Mouse (Mus musculus): Measurements from ENCODE around the gene Sept6. TPM values are rescaled to one million over a fixed set of nuclear protein-coding genes. Genes with fewer than 3 reads are reported as not detected.
A peak's percentile ranks its signal among the peaks of the same experiment; 100 is the strongest.

Sept6 gene
- polyA plus RNA-seq, 1 experiment from 2014 or later, result 3.4 TPM

DNA sequence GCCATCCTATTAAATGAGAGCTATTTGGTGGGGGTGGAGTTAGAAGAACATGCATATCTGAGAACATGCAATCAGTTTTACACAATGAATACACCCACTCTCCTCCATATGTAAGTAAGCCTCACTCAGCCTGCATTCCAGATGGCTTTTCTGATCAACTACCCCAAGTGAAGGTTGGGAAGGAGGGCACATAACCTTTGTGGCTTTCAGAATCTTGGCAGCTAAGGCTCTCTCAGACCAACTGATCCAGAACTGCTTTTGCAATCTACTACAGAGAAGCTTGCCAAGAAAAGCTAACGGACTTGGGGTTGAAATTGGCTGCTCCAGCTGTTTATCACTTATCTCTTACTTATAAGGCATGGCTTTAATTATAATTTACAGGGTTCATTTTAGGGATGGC, 73.8 kb downstream of the Sept6 start:
- H3K27ac ChIP-seq (ENCODE audit: low read depth), result no peak overlapping the region
- DNase-seq, result no peak
- no peaks in the 10 kb centered on the region for H3K4me1 ChIP-seq (ENCODE audit: insufficient read depth)
- H3K4me2 ChIP-seq (ENCODE audit: low read depth, low read length), result no peak overlapping the region
- H3K9ac ChIP-seq (replicated peaks), result no peak overlapping the region
- H3K27me3 ChIP-seq (ENCODE audit: insufficient read depth, low read length), result no peaks in the 10 kb centered on the region
- no peaks in the 10 kb centered on the region for H3K9me3 ChIP-seq (ENCODE audit: low read length)
- no peak overlapping the region for H3K4me3 ChIP-seq (ENCODE audit: low read depth, low read length)
- no peak for TF ChIP-seq CTCF (IDR thresholded peaks at IDR 0.05; ENCODE audit: low read depth)
- TF ChIP-seq EP300 (IDR thresholded peaks at IDR 0.05; ENCODE audit: low read depth), result no peak
- ATAC-seq, result no peak
- WGBS (ENCODE audit: insufficient replicate concordance), result 68% methylated on average over 1 of the region's 1 CpGs
- no peaks in the 10 kb centered on the region for H3K36me3 ChIP-seq (replicated peaks; ENCODE audit: insufficient read depth, low read length)

DNA sequence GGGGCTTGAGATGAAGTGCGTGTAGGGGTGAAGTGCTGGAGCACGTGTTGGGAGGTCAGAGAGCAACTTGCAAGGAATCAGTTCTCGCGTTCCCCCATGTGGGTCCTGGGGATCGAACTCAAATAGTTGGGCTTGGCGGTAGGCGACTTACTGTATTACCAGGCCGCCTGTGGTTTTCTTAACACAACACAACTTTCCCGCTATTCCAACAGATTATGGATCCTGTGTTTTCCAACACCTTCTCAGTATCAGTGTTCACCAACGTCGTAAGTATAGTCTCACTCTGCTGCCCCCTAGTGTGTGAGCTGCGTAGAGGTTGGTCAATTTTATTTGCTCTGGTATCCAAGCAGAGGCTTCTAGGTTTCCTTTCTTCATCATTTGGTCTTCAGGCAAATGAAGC, 80.3 kb downstream of the Sept6 start:
- H3K4me3 ChIP-seq (ENCODE audit: low read depth, low read length), result no peak overlapping the region
- no peak overlapping the region for H3K27ac ChIP-seq (ENCODE audit: low read depth)
- no peaks in the 10 kb centered on the region for H3K36me3 ChIP-seq (replicated peaks; ENCODE audit: insufficient read depth, low read length)
- H3K4me1 ChIP-seq (ENCODE audit: insufficient read depth), result no peaks in the 10 kb centered on the region
- H3K27me3 ChIP-seq (ENCODE audit: insufficient read depth, low read length), result no peaks in the 10 kb centered on the region
- ATAC-seq (no peak), DNase-seq (peak; percentile 49)
- no peak for TF ChIP-seq EP300 (IDR thresholded peaks at IDR 0.05; ENCODE audit: low read depth)
- peak; percentile 70 for TF ChIP-seq CTCF (IDR thresholded peaks at IDR 0.05; ENCODE audit: low read depth)
- WGBS (ENCODE audit: insufficient replicate concordance), result 47% methylated on average over 12 of the region's 12 CpGs
- H3K9me3 ChIP-seq (ENCODE audit: low read length), result no peaks in the 10 kb centered on the region
- H3K9ac ChIP-seq (replicated peaks), result no peak overlapping the region
- no peak overlapping the region for H3K4me2 ChIP-seq (ENCODE audit: low read depth, low read length)

DNA sequence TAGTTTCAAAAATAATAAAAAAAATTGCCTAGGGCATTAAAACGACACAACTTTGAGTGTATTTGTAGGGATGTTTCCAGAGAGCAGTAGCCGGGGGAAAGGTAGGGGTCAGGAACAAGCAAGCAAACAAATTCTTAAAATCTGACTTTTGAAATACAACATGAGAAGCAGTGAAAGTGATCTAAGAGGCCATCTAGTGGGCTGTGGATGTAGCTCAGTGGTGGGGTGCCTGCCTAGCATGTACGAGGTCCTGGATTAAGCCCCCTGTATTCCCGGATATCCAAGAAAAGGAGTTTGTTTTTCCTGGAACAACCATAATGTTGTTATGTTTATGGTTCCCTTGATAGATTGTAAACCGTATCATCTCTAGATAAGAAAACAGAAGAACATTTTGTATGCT, 85.1 kb downstream of the Sept6 start:
- 31% methylated on average over 5 of the region's 5 CpGs for WGBS (ENCODE audit: insufficient replicate concordance)
- TF ChIP-seq CTCF (IDR thresholded peaks at IDR 0.05; ENCODE audit: low read depth) (peak; percentile 35), EP300 (IDR thresholded peaks at IDR 0.05; ENCODE audit: low read depth) (no peak)
- H3K9ac ChIP-seq (replicated peaks), result no peak overlapping the region
- no peaks in the 10 kb centered on the region for H3K27me3 ChIP-seq (ENCODE audit: insufficient read depth, low read length)
- H3K27ac ChIP-seq (ENCODE audit: low read depth), result no peak overlapping the region
- no peaks in the 10 kb centered on the region for H3K9me3 ChIP-seq (ENCODE audit: low read length)
- H3K4me1 ChIP-seq (ENCODE audit: insufficient read depth), result 0 out of 2 replicates have a peak, but pooled peaks cover 3% of the 10 kb centered on the region
- no peak overlapping the region for H3K4me3 ChIP-seq (ENCODE audit: low read depth, low read length)
- DNase-seq (no peak), ATAC-seq (no peak)
- no peak overlapping the region for H3K4me2 ChIP-seq (ENCODE audit: low read depth, low read length)
- no peaks in the 10 kb centered on the region for H3K36me3 ChIP-seq (replicated peaks; ENCODE audit: insufficient read depth, low read length)

DNA sequence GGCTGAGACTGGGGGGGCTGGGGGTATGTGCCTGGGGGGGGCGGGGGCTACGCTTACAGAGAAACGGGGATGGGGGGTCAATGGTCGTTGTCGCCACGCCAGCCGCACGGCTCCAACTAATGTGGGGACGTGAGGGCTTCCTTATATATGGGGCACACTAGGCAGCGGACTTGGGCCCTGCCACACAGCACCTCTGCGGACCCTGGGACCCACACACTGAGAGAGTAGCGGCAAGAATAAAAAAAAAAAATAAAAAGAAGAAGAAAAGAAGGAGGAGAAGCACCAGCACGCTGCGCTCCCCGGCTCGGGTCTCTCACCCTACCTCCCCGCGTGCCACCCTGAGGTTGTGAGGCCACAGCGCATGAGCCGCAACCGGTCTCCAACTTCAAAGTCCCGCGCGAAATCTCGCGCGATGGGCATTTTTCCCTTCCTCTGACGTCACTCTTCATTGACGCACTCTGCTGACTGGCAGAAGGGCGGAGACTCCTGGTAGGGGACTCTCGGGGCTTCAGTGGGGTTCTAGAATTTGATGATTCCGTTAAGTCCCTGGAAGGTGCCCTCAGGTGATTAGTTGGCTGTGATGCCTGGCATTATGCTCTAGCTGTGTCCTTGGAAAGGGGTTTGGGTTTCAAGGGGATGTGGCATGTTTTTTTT, 88.4 kb downstream of the Sept6 start:
- WGBS (ENCODE audit: insufficient replicate concordance), result 19% methylated on average over 31 of the region's 32 CpGs
- Histone ChIP-seq H3K9me3 (ENCODE audit: low read length) (no peaks in the 10 kb centered on the region), H3K4me1 (ENCODE audit: insufficient read depth) (0 out of 2 replicates have a peak, but pooled peaks cover 3% of the 10 kb centered on the region), H3K27ac (ENCODE audit: low read depth) (peak overlapping the region; percentile 66), H3K27me3 (ENCODE audit: insufficient read depth, low read length) (no peaks in the 10 kb centered on the region), H3K4me2 (ENCODE audit: low read depth, low read length) (peak overlapping the region; percentile 85), H3K9ac (replicated peaks) (peak overlapping the region; percentile 74), H3K4me3 (ENCODE audit: low read depth, low read length) (peak overlapping the region; percentile 62), H3K36me3 (replicated peaks; ENCODE audit: insufficient read depth, low read length) (no peaks in the 10 kb centered on the region)
- peak; percentile 95 for ATAC-seq
- TF ChIP-seq CTCF (IDR thresholded peaks at IDR 0.05; ENCODE audit: low read depth) (no peak), EP300 (IDR thresholded peaks at IDR 0.05; ENCODE audit: low read depth) (peak; percentile 54; the same call in 1 of the 2 replicates)
- DNase-seq, result peak; percentile 89

DNA sequence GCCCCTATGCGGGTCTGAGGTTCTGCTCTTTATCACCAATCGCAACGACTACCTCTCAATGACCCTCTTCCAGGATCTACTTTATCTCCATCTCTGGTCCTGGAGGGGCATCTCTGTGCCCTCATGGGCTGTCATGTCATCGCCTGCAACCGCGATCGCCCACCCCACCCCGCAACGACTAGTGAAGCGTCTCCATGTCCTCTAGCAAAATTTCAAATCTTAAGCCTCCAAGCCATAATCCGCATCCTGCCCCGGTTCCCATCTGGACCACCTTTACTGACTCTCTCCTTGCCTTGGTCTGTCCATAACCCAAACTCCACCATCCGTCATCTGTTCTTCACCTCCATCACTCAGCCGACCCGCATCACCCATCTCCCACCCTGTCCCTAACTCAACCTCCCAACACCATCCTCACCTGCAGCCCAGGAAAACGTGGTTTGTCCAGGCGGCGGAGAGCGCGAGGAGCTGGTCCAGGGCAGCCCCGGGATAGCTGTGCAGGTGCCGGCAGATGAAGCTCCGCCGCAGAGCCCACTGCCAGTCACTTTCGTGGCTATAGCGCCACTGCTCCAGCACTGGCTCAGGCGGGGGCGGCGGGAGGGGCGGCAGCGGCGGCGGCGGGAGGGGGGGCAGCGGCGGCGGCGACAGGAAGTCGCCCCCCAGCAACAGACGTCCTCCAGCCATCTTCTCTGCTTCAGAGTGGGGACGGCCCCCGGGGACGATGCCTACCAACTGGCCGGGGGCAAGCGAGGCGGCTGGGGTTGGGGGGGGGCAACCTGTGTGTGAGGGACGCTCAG, 89.1 kb downstream of the Sept6 start, which contains the start of gene Nkrf:
Gene Nkrf, minus strand, starts transcription at position 579 of the 794 bp plus-strand sequence.
- peak within 1 kb of the TSS; percentile 74 for H3K9ac ChIP-seq (replicated peaks)
- H3K27me3 ChIP-seq (ENCODE audit: insufficient read depth, low read length), result no peaks in the 10 kb centered on the region
- H3K4me1 ChIP-seq (ENCODE audit: insufficient read depth), result 0 out of 2 replicates have a peak, but pooled peaks cover 3% of the 10 kb centered on the region
- H3K9me3 ChIP-seq (ENCODE audit: low read length), result no peaks in the 10 kb centered on the region
- H3K27ac ChIP-seq (ENCODE audit: low read depth), result peak within 1 kb of the TSS; percentile 66
- WGBS (ENCODE audit: insufficient replicate concordance), result 28% methylated on average over 34 of the region's 47 CpGs
- peak; percentile 46 for ATAC-seq
- TF ChIP-seq CTCF (IDR thresholded peaks at IDR 0.05; ENCODE audit: low read depth) (no peak), EP300 (IDR thresholded peaks at IDR 0.05; ENCODE audit: low read depth) (no peak)
- DNase-seq, result peak; percentile 40
- peak within 1 kb of the TSS; percentile 62 for H3K4me3 ChIP-seq (ENCODE audit: low read depth, low read length)
- H3K36me3 ChIP-seq (replicated peaks; ENCODE audit: insufficient read depth, low read length), result no peaks in the 10 kb centered on the region
- peak within 1 kb of the TSS; percentile 85 for H3K4me2 ChIP-seq (ENCODE audit: low read depth, low read length)

DNA sequence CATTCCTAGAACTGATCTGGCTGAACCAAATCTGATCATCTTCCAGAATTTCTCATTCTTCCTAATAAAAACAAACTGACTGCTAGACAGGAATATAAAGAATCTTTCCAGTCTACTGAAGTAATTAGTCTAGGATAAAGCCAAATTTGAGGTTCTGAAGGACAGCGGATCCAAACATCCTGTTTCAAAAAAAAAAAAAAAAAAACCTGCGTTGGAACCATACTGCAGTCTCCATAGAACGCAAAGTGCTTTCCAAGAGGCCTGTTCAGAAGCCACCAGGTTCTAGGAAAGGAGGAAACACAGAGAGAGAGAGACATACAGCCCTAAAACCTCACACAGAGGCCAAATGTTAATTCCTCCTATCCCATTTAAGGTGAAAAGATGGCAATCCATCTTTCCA, 89.9 kb downstream of the Sept6 start:
- H3K4me1 ChIP-seq (ENCODE audit: insufficient read depth), result 0 out of 2 replicates have a peak, but pooled peaks cover 3% of the 10 kb centered on the region
- TF ChIP-seq CTCF (IDR thresholded peaks at IDR 0.05; ENCODE audit: low read depth), result no peak
- no peak for TF ChIP-seq EP300 (IDR thresholded peaks at IDR 0.05; ENCODE audit: low read depth)
- no peak overlapping the region for H3K9ac ChIP-seq (replicated peaks)
- H3K27me3 ChIP-seq (ENCODE audit: insufficient read depth, low read length), result no peaks in the 10 kb centered on the region
- H3K36me3 ChIP-seq (replicated peaks; ENCODE audit: insufficient read depth, low read length), result no peaks in the 10 kb centered on the region
- DNase-seq (no peak), ATAC-seq (no peak)
- H3K27ac ChIP-seq (ENCODE audit: low read depth), result no peak overlapping the region
- 46% methylated on average over 3 of the region's 3 CpGs for WGBS (ENCODE audit: insufficient replicate concordance)
- peak overlapping the region; percentile 62 for H3K4me3 ChIP-seq (ENCODE audit: low read depth, low read length)
- H3K4me2 ChIP-seq (ENCODE audit: low read depth, low read length), result peak overlapping the region; percentile 85; the same call in 1 of the 2 replicates
- H3K9me3 ChIP-seq (ENCODE audit: low read length), result no peaks in the 10 kb centered on the region
